Mouse (Mus musculus): ENCODE data around the gene Ptprt. TPM values are rescaled to one million over a fixed set of nuclear protein-coding genes. Genes with fewer than 3 reads are reported as not detected.
"Not testable (repeated sequence)": the region's sequence is repeated elsewhere in the genome, so short reads cannot be mapped to it uniquely, and the experiment has no call there.

Gene Ptprt
- total RNA-seq, 1 experiment from 2014 or later: not detected

- ATAC-seq (replicated peaks in 1 of 2; ENCODE audit: insufficient read depth in 1 of 2, low FRiP score in 2 of 2, low TSS enrichment in 1 of 2, low read depth in 1 of 2, poor library complexity in 2 of 2, severe bottlenecking in 2 of 2): no peak
Observed at GRCm38 (mm10) chr2:162172529-162172928, 488.4 kb downstream of the Ptprt start.

GRCm38 (mm10) chr2:162141845-162142411 is 519.0 kb downstream of the Ptprt start:
- no peak for ATAC-seq (replicated peaks in 1 of 2; ENCODE audit: insufficient read depth in 1 of 2, low FRiP score in 2 of 2, low TSS enrichment in 1 of 2, low read depth in 1 of 2, poor library complexity in 2 of 2, severe bottlenecking in 2 of 2)

GRCm38 (mm10) chr2:162136176-162136575 is 524.8 kb downstream of the Ptprt start:
- not testable (repeated sequence) for ATAC-seq (replicated peaks in 1 of 2; ENCODE audit: insufficient read depth in 1 of 2, low FRiP score in 2 of 2, low TSS enrichment in 1 of 2, low read depth in 1 of 2, poor library complexity in 2 of 2, severe bottlenecking in 2 of 2)

GRCm38 (mm10) chr2:162131607-162132304 is 529.2 kb downstream of the Ptprt start:
- ATAC-seq (replicated peaks in 1 of 2; ENCODE audit: insufficient read depth in 1 of 2, low FRiP score in 2 of 2, low TSS enrichment in 1 of 2, low read depth in 1 of 2, poor library complexity in 2 of 2, severe bottlenecking in 2 of 2): no peak

GRCm38 (mm10) chr2:162129896-162130295 is 531.1 kb downstream of the Ptprt start:
- no peak for ATAC-seq (replicated peaks in 1 of 2; ENCODE audit: insufficient read depth in 1 of 2, low FRiP score in 2 of 2, low TSS enrichment in 1 of 2, low read depth in 1 of 2, poor library complexity in 2 of 2, severe bottlenecking in 2 of 2)

- no peak for ATAC-seq (replicated peaks in 1 of 2; ENCODE audit: insufficient read depth in 1 of 2, low FRiP score in 2 of 2, low TSS enrichment in 1 of 2, low read depth in 1 of 2, poor library complexity in 2 of 2, severe bottlenecking in 2 of 2)
Observed at GRCm38 (mm10) chr2:162118041-162118440, 542.9 kb downstream of the Ptprt start.

- no peak for ATAC-seq (replicated peaks in 1 of 2; ENCODE audit: insufficient read depth in 1 of 2, low FRiP score in 2 of 2, low TSS enrichment in 1 of 2, low read depth in 1 of 2, poor library complexity in 2 of 2, severe bottlenecking in 2 of 2)
Observed at GRCm38 (mm10) chr2:162082391-162082790, 578.6 kb downstream of the Ptprt start.

- ATAC-seq (replicated peaks in 1 of 2; ENCODE audit: insufficient read depth in 1 of 2, low FRiP score in 2 of 2, low TSS enrichment in 1 of 2, low read depth in 1 of 2, poor library complexity in 2 of 2, severe bottlenecking in 2 of 2): no peak
Observed at GRCm38 (mm10) chr2:162080717-162081398, 580.1 kb downstream of the Ptprt start.

GRCm38 (mm10) chr2:162078571-162079280 is 582.2 kb downstream of the Ptprt start:
- no peak for ATAC-seq (replicated peaks in 1 of 2; ENCODE audit: insufficient read depth in 1 of 2, low FRiP score in 2 of 2, low TSS enrichment in 1 of 2, low read depth in 1 of 2, poor library complexity in 2 of 2, severe bottlenecking in 2 of 2)

GRCm38 (mm10) chr2:162052816-162053215 is 608.1 kb downstream of the Ptprt start:
- no peak for ATAC-seq (replicated peaks in 1 of 2; ENCODE audit: insufficient read depth in 1 of 2, low FRiP score in 2 of 2, low TSS enrichment in 1 of 2, low read depth in 1 of 2, poor library complexity in 2 of 2, severe bottlenecking in 2 of 2)

- no peak for ATAC-seq (replicated peaks in 1 of 2; ENCODE audit: insufficient read depth in 1 of 2, low FRiP score in 2 of 2, low TSS enrichment in 1 of 2, low read depth in 1 of 2, poor library complexity in 2 of 2, severe bottlenecking in 2 of 2)
Observed at GRCm38 (mm10) chr2:162050198-162050597, 610.7 kb downstream of the Ptprt start.

GRCm38 (mm10) chr2:162035615-162036014 is 625.3 kb downstream of the Ptprt start:
- no peak for ATAC-seq (replicated peaks in 1 of 2; ENCODE audit: insufficient read depth in 1 of 2, low FRiP score in 2 of 2, low TSS enrichment in 1 of 2, low read depth in 1 of 2, poor library complexity in 2 of 2, severe bottlenecking in 2 of 2)

GRCm38 (mm10) chr2:162031636-162032035 is 629.3 kb downstream of the Ptprt start:
- no peak for ATAC-seq (replicated peaks in 1 of 2; ENCODE audit: insufficient read depth in 1 of 2, low FRiP score in 2 of 2, low TSS enrichment in 1 of 2, low read depth in 1 of 2, poor library complexity in 2 of 2, severe bottlenecking in 2 of 2)

- ATAC-seq (replicated peaks in 1 of 2; ENCODE audit: insufficient read depth in 1 of 2, low FRiP score in 2 of 2, low TSS enrichment in 1 of 2, low read depth in 1 of 2, poor library complexity in 2 of 2, severe bottlenecking in 2 of 2): no peak
Observed at GRCm38 (mm10) chr2:162001016-162001415, 659.9 kb downstream of the Ptprt start.

GRCm38 (mm10) chr2:161982311-161982710 is 678.6 kb downstream of the Ptprt start:
- ATAC-seq (replicated peaks in 1 of 2; ENCODE audit: insufficient read depth in 1 of 2, low FRiP score in 2 of 2, low TSS enrichment in 1 of 2, low read depth in 1 of 2, poor library complexity in 2 of 2, severe bottlenecking in 2 of 2): no peak

GRCm38 (mm10) chr2:161961179-161962163 is 699.5 kb downstream of the Ptprt start:
- no peak for ATAC-seq (replicated peaks in 1 of 2; ENCODE audit: insufficient read depth in 1 of 2, low FRiP score in 2 of 2, low TSS enrichment in 1 of 2, low read depth in 1 of 2, poor library complexity in 2 of 2, severe bottlenecking in 2 of 2)

- no peak for ATAC-seq (replicated peaks in 1 of 2; ENCODE audit: insufficient read depth in 1 of 2, low FRiP score in 2 of 2, low TSS enrichment in 1 of 2, low read depth in 1 of 2, poor library complexity in 2 of 2, severe bottlenecking in 2 of 2)
Observed at GRCm38 (mm10) chr2:161945424-161945823, 715.5 kb downstream of the Ptprt start.

All from hematopoietic stem cell, adult 5-6 weeks (primary cell).